In genomic region chr19:44068232-44068631, GRCm38 (mm10) we compare ENCODE assay signal across 8 mouse cellular contexts. TPM values are rescaled to one million over a fixed set of nuclear protein-coding genes. Genes with fewer than 3 reads are reported as not detected.
DNase-seq lines count a peak whose midpoint lies in the region; ATAC-seq and TF ChIP-seq lines count a peak whose summit lies in the region.

No protein-coding gene starts in this region.

- H3K9ac ChIP-seq in heart, embryonic 11.5 days (ENCODE audit: low read depth, low read length) = no peak overlapping the region
- H3K9ac ChIP-seq in forebrain, postnatal 0 days = 0 out of 2 replicates have a peak overlapping the region, but pooled peaks have one; percentile 65
- H3K9ac ChIP-seq in liver, embryonic 14.5 days (replicated peaks) = no peak overlapping the region

- H3K36me3 ChIP-seq in heart, embryonic 11.5 days (ENCODE audit: control insufficient read depth, insufficient read depth, low read length) = 0 out of 2 replicates have a peak, but pooled peaks cover 2% of the 10 kb centered on the region
- peaks cover 9% of the 10 kb centered on the region; the same call in 1 of the 2 replicates for H3K36me3 ChIP-seq in forebrain, postnatal 0 days (ENCODE audit: insufficient read depth)
- H3K36me3 ChIP-seq in liver, embryonic 14.5 days (replicated peaks; ENCODE audit: control insufficient read depth, insufficient read depth, low read depth) = no peaks in the 10 kb centered on the region; the same call in 1 of the 2 replicates

- TF ChIP-seq CTCF in forebrain, postnatal 0 days (IDR thresholded peaks at IDR 0.05; ENCODE audit: low read depth) = no peak
- TF ChIP-seq CTCF in liver, embryonic 14.5 days (IDR thresholded peaks at IDR 0.05; ENCODE audit: low read depth) = no peak

- peak overlapping the region; percentile 98 for H3K4me2 ChIP-seq in heart, embryonic 11.5 days
- peak overlapping the region; percentile 91 for H3K4me2 ChIP-seq in forebrain, postnatal 0 days (ENCODE audit: low read depth)
- peak overlapping the region; percentile 78 for H3K4me2 ChIP-seq in liver, embryonic 14.5 days (ENCODE audit: low read depth)

- 76% methylated on average over 4 of the region's 4 CpGs for whole genome bisulfite sequencing in heart, embryonic 11.5 days (ENCODE audit: insufficient replicate concordance)
- WGBS in forebrain, postnatal 0 days = 76% methylated on average over 4 of the region's 4 CpGs
- WGBS in liver, embryonic 14.5 days (ENCODE audit: insufficient replicate concordance) = 28% methylated on average over 4 of the region's 4 CpGs

- H3K4me1 ChIP-seq in heart, embryonic 11.5 days (ENCODE audit: control insufficient read depth, insufficient read depth, low read length) = peaks cover 3% of the 10 kb centered on the region; the same call in 1 of the 2 replicates
- H3K4me1 ChIP-seq in forebrain, postnatal 0 days (ENCODE audit: insufficient read depth) = peaks cover 5% of the 10 kb centered on the region; the same call in 1 of the 2 replicates
- H3K4me1 ChIP-seq in liver, embryonic 14.5 days (replicated peaks; ENCODE audit: control insufficient read depth in 2 of 2, insufficient read depth in 2 of 2, low read length in 1 of 2) = peaks cover 0 to 14% of the 10 kb centered on the region in 2 experiments; a peak in 3 of 4 replicates

- no peak for TF ChIP-seq EP300 in liver, embryonic 14.5 days (IDR thresholded peaks at IDR 0.05; ENCODE audit: low read depth)

- no peaks in the 10 kb centered on the region for H3K9me3 ChIP-seq in heart, embryonic 11.5 days (replicated peaks; ENCODE audit: control insufficient read depth, low read length)
- no peaks in the 10 kb centered on the region for H3K9me3 ChIP-seq in forebrain, postnatal 0 days (ENCODE audit: low read length)
- no peaks in the 10 kb centered on the region for H3K9me3 ChIP-seq in liver, embryonic 14.5 days (ENCODE audit: control insufficient read depth, low read length)

- H3K4me3 ChIP-seq in heart, embryonic 11.5 days (ENCODE audit: low read depth, low read length) = peak overlapping the region; percentile 81; the same call in 1 of the 2 replicates
- H3K4me3 ChIP-seq in forebrain, postnatal 0 days (ENCODE audit: low read depth, low read length) = peak overlapping the region; percentile 69
- H3K4me3 ChIP-seq in liver, embryonic 14.5 days (ENCODE audit: insufficient read depth in 1 of 2, low read depth in 2 of 2, low read length in 2 of 2) = peak overlapping the region; percentile 10 to 58; a peak in 3 of 4 replicates

- no peak for DNase-seq in heart, adult 11 months
- peak; percentile 39 for DNase-seq in 416B (ENCODE audit: low read depth)
- DNase-seq in forebrain, postnatal 0 days = no peak
- DNase-seq in liver, embryonic 14.5 days (ENCODE audit: low read depth in 3 of 3, low spot score in 3 of 3) = no peak
- DNase-seq in right cerebral cortex, postnatal 10 days (ENCODE audit: low spot score in 2 of 2) = no peak
- DNase-seq in layer of hippocampus, adult 8-10 months (ENCODE audit: low spot score in 2 of 2) = no peak
- DNase-seq in thymus, postnatal 10 days (ENCODE audit: low spot score in 2 of 2) = no peak

- H3K27me3 ChIP-seq in heart, embryonic 11.5 days (ENCODE audit: control insufficient read depth, insufficient read depth, low read length) = no peaks in the 10 kb centered on the region
- H3K27me3 ChIP-seq in forebrain, postnatal 0 days (ENCODE audit: insufficient read depth, low read length) = no peaks in the 10 kb centered on the region
- H3K27me3 ChIP-seq in liver, embryonic 14.5 days (ENCODE audit: control insufficient read depth, insufficient read depth, low read length) = no peaks in the 10 kb centered on the region

- H3K27ac ChIP-seq in heart, embryonic 11.5 days (ENCODE audit: low read depth, low read length) = no peak overlapping the region
- no peak overlapping the region for H3K27ac ChIP-seq in forebrain, postnatal 0 days (ENCODE audit: low read depth, low read length)
- no peak overlapping the region for H3K27ac ChIP-seq in liver, embryonic 14.5 days

- ATAC-seq in heart, embryonic 11.5 days (replicated peaks; ENCODE audit: insufficient number of reproducible peaks, low FRiP score, low TSS enrichment) = no peak
- no peak for ATAC-seq in forebrain, postnatal 0 days
- ATAC-seq in liver, embryonic 14.5 days (ENCODE audit: insufficient read depth) = no peak

RNA-seq across cellular contexts. Expression of gene Erlin1, which starts 1.4 kb away (rescaled TPM):
- polyA plus RNA-seq in heart, embryonic 11.5 days (2014; fragmentation: Nextera tagmentation; extraction: Ambion mirVana) = 14.4 and 16.2 TPM in 2 replicates
- total RNA-seq in forebrain, postnatal 0 days (2014; rRNA removed) = 8.9 and 11.1 TPM in 2 replicates
- polyA plus RNA-seq in forebrain, postnatal 0 days (2015; fragmentation: Nextera tagmentation; extraction: Ambion mirVana) = 11.1 and 16.2 TPM in 2 replicates
- 7.1 and 11.4 TPM in 2 replicates for polyA plus RNA-seq in liver, embryonic 14.5 days (2012; rRNA removed)
- 13.0 and 13.4 TPM in 2 replicates for polyA plus RNA-seq in liver, embryonic 14.5 days (2014; fragmentation: Nextera tagmentation; extraction: Ambion mirVana)
- total RNA-seq in layer of hippocampus, adult 8-10 months (2022) = 10 to 100 TPM; 21.3 to 25.8 (median 23.0) TPM

RNA-seq across cellular contexts. Expression of gene Chuk, which starts 39.0 kb away (rescaled TPM):
- polyA plus RNA-seq in heart, embryonic 11.5 days (2014; fragmentation: Nextera tagmentation; extraction: Ambion mirVana) = 31.8 and 38.9 TPM in 2 replicates
- total RNA-seq in forebrain, postnatal 0 days (2014; rRNA removed) = 58.9 and 72.8 TPM in 2 replicates
- polyA plus RNA-seq in forebrain, postnatal 0 days (2015; fragmentation: Nextera tagmentation; extraction: Ambion mirVana) = 16.1 and 25.2 TPM in 2 replicates
- 14.8 and 20.7 TPM in 2 replicates for polyA plus RNA-seq in liver, embryonic 14.5 days (2012; rRNA removed)
- 20.5 and 21.0 TPM in 2 replicates for polyA plus RNA-seq in liver, embryonic 14.5 days (2014; fragmentation: Nextera tagmentation; extraction: Ambion mirVana)
- total RNA-seq in layer of hippocampus, adult 8-10 months (2022) = 10 to 100 TPM; 42.6 to 64.1 (median 51.9) TPM

RNA-seq across cellular contexts. Expression of gene Cyp2c23, which starts 39.2 kb away (rescaled TPM):
- 0.20 TPM in 1 of 2 replicates, not detected in the other for polyA plus RNA-seq in heart, embryonic 11.5 days (2014; fragmentation: Nextera tagmentation; extraction: Ambion mirVana)
- total RNA-seq in forebrain, postnatal 0 days (2014; rRNA removed) = 0.31 TPM in 1 of 2 replicates, not detected in the other
- polyA plus RNA-seq in forebrain, postnatal 0 days (2015; fragmentation: Nextera tagmentation; extraction: Ambion mirVana) = not detected in 2 replicates
- polyA plus RNA-seq in liver, embryonic 14.5 days (2012; rRNA removed) = 9.9 and 10.5 TPM in 2 replicates
- 20.7 and 23.4 TPM in 2 replicates for polyA plus RNA-seq in liver, embryonic 14.5 days (2014; fragmentation: Nextera tagmentation; extraction: Ambion mirVana)
- total RNA-seq in layer of hippocampus, adult 8-10 months (2022) = not detected
